Mouse (Mus musculus) neural tube, embryonic 15.5 days (tissue): Measurements from ENCODE around the gene Tmem255b. TPM values are rescaled to one million over a fixed set of nuclear protein-coding genes. Genes with fewer than 3 reads are reported as not detected.

ENCODE experiments used
- ATAC-seq: fragments of 200-750 bp; cut with Nextera tagmentation; 2 replicates; pipeline ENCODE4 v1.8.0; 2017; ENCODE audit warnings: mild to moderate bottlenecking, moderate TSS enrichment, moderate library complexity; ENCODE audit not compliant: low FRiP score
- H3K27ac ChIP-seq: fragments of 300-500 bp; sonication (generic); replicated peaks from 2 replicates; pipeline ENCODE4 v1.5.1; 2015; ENCODE audit warnings: mild to moderate bottlenecking, inconsistent platforms
- H3K27me3 ChIP-seq: fragments of 300-500 bp; sonication (generic); replicated peaks from 2 replicates; pipeline ENCODE4 v1.6.1; 2015; ENCODE audit warnings: inconsistent platforms
- H3K36me3 ChIP-seq: fragments of 300-500 bp; sonication (generic); 2 replicates; pipeline ENCODE4 v1.6.1; 2015; ENCODE audit warnings: inconsistent platforms
- H3K4me1 ChIP-seq: fragments of 300-500 bp; sonication (generic); 2 replicates; pipeline ENCODE4 v1.6.1; 2015; ENCODE audit warnings: inconsistent platforms
- H3K4me2 ChIP-seq: fragments of 300-500 bp; sonication (generic); 2 replicates; pipeline ENCODE4 v1.6.1; 2015; ENCODE audit warnings: inconsistent platforms, mild to moderate bottlenecking, moderate library complexity
- H3K4me3 ChIP-seq: fragments of 300-500 bp; sonication (generic); replicated peaks from 2 replicates; pipeline ENCODE4 v1.5.1; 2015; ENCODE audit warnings: mild to moderate bottlenecking, inconsistent platforms
- H3K9ac ChIP-seq: fragments of 300-500 bp; sonication (generic); replicated peaks from 2 replicates; pipeline ENCODE4 v1.6.1; 2015; ENCODE audit warnings: mild to moderate bottlenecking, inconsistent platforms
- H3K9me3 ChIP-seq: fragments of 300-500 bp; sonication (generic); replicated peaks from 2 replicates; pipeline ENCODE4 v1.6.1; 2016; ENCODE audit warnings: inconsistent platforms
- WGBS: fragments of 180-500 bp; shearing (Covaris S2); methylation state at CpG from one replicate; pipeline ENCODE4 v1.1.7; 2015; ENCODE audit warnings: mixed read lengths; 5-methylcytosine and 5-hydroxymethylcytosine counted together
- polyA plus RNA-seq: library from polyadenylated mRNA; unstranded; fragments of >200 nt; fragmentation: Nextera tagmentation; extraction: Ambion mirVana; gene quantifications from 2 replicates; pipeline ENCODE4 v1.2.1, GENCODE M21; 2015

Tmem255b gene
- polyA plus RNA-seq, 1 experiment from 2014 or later, result 2.1 TPM

DNA sequence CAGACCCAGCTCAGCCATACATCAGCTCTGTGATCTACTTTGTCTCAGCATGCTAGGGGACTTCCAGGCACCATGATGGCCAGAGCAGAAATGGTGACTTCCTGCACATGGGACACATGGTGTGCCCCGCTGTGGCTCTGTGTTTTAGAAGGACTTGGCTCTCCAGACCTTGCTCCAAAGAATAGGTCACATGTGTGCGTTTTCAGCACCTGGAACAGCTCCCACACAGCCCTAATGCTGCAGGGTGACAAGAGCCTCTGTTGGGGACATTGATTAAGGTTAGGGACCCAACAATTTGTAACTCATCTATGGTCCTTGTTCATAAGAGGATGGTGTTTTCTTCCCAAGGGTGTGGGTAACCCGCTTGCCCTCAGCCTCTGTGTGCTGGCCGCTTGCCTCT lies 13.2 kb downstream of the Tmem255b start:
- Histone ChIP-seq H3K9ac (no peak overlapping the region), H3K36me3 (no peaks in the 10 kb centered on the region), H3K9me3 (no peaks in the 10 kb centered on the region), H3K27ac (no peak overlapping the region), H3K4me2 (no peak overlapping the region), H3K4me3 (no peak overlapping the region), H3K4me1 (no peaks in the 10 kb centered on the region), H3K27me3 (no peaks in the 10 kb centered on the region)
- no peak for ATAC-seq
- WGBS, result 57% methylated on average over 4 of the region's 4 CpGs

DNA sequence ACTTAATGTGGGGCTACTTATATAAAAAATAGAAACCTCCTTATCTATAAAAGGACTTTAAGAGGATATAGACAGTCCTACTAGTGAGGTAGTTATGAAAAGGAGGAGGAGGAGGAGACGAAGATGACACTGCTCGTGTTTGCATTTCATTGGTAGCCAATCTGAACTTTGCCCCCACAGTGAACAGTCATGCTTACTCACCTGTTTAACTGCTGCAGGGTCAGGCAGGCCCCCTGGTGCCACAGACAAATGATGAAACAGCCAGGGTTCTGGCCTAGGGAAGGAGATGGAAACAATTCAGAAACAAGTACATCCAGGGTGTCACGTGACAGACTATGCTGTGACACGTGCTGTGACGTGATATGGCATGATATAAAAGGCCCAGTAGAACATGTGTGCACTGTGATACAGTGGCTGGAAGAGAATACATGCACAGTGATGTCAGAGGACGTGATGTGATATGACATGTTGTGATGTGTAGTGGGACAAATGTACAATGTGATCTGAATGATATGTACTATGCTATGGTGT lies 16.8 kb downstream of the Tmem255b start:
- Histone ChIP-seq H3K4me3 (no peak overlapping the region), H3K9ac (no peak overlapping the region), H3K36me3 (no peaks in the 10 kb centered on the region), H3K27me3 (no peaks in the 10 kb centered on the region), H3K27ac (no peak overlapping the region), H3K9me3 (no peaks in the 10 kb centered on the region), H3K4me2 (no peak overlapping the region), H3K4me1 (peaks cover 14% of the 10 kb centered on the region)
- no peak for ATAC-seq
- WGBS, result 77% methylated on average over 6 of the region's 6 CpGs

GRCm38 (mm10) chr8:13454341-13455113 lies 19.5 kb downstream of the Tmem255b start:
- Histone ChIP-seq H3K9me3 (no peaks in the 10 kb centered on the region), H3K4me2 (no peak overlapping the region), H3K27ac (0 out of 2 replicates have a peak overlapping the region, but pooled peaks have one; percentile 23), H3K4me1 (peaks cover 14% of the 10 kb centered on the region), H3K4me3 (no peak overlapping the region), H3K27me3 (no peaks in the 10 kb centered on the region), H3K9ac (no peak overlapping the region), H3K36me3 (no peaks in the 10 kb centered on the region)
- WGBS, result 50% methylated on average over 8 of the region's 8 CpGs
- peak; percentile 78 for ATAC-seq

DNA sequence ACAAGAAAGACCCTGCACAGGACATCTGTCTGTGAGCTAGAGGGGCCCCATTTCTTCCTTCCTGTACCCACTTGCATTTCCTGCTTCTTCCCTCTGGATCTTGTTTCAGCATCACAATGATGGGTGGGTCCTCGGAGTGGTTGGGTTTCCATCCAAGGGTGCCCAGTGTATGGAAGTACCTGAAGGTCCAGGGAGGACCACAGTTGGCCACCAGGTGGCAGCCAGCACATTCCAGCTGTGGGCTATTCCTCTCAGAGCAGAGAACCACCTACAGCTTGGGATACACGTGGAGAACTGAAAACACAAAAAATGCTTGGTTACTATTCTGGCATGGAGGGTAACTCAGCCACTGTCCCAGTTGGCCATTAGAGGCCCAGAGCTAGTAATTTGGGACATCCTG lies 20.3 kb downstream of the Tmem255b start:
- H3K9me3 ChIP-seq, result no peaks in the 10 kb centered on the region
- peak; percentile 65; the same call in 1 of the 2 replicates for ATAC-seq
- H3K4me1 ChIP-seq, result peaks cover 14% of the 10 kb centered on the region
- no peak overlapping the region for H3K27ac ChIP-seq
- no peak overlapping the region for H3K4me2 ChIP-seq
- H3K9ac ChIP-seq, result no peak overlapping the region
- no peaks in the 10 kb centered on the region for H3K36me3 ChIP-seq
- 37% methylated on average over 2 of the region's 2 CpGs for WGBS
- H3K4me3 ChIP-seq, result no peak overlapping the region
- H3K27me3 ChIP-seq, result no peaks in the 10 kb centered on the region

DNA sequence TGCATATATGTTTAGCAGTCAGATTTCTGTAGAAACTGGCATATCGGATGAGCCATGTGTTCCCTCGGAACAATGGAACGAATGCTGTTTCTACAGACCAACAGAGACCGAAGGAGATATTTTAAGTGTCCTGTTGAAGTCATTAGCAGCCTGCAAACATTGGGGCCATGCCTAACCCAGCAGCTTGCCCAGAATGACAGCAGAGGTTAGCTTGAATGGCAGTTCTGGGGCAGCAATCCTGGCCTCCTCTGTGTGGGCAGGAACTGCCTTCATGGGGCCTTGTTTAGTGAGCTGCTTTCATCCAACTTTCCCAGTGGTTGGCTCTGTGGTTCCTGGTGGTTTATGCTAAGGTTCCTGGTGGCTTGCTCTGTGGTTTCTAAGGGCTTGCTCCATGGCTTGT lies 24.4 kb downstream of the Tmem255b start:
- H3K27ac ChIP-seq, result no peak overlapping the region
- H3K27me3 ChIP-seq, result no peaks in the 10 kb centered on the region
- WGBS, result 95% methylated on average over 4 of the region's 4 CpGs
- no peaks in the 10 kb centered on the region for H3K9me3 ChIP-seq
- no peak overlapping the region for H3K9ac ChIP-seq
- no peak overlapping the region for H3K4me2 ChIP-seq
- peaks cover 8% of the 10 kb centered on the region for H3K4me1 ChIP-seq
- no peak for ATAC-seq
- H3K4me3 ChIP-seq, result no peak overlapping the region
- no peaks in the 10 kb centered on the region for H3K36me3 ChIP-seq

- WGBS, result 86% methylated on average over 17 of the region's 17 CpGs
- Histone ChIP-seq H3K4me2 (no peak overlapping the region), H3K27me3 (no peaks in the 10 kb centered on the region), H3K9me3 (no peaks in the 10 kb centered on the region), H3K4me3 (no peak overlapping the region), H3K9ac (no peak overlapping the region), H3K4me1 (no peaks in the 10 kb centered on the region), H3K27ac (no peak overlapping the region), H3K36me3 (peaks cover 5% of the 10 kb centered on the region)
- ATAC-seq, result no peak
These were observed 26.2 kb downstream of the Tmem255b start for GRCm38 (mm10) chr8:13461085-13461765.

GRCm38 (mm10) chr8:13461843-13462242 lies 26.9 kb downstream of the Tmem255b start:
- Histone ChIP-seq H3K4me1 (no peaks in the 10 kb centered on the region), H3K4me2 (no peak overlapping the region), H3K4me3 (no peak overlapping the region), H3K9me3 (no peaks in the 10 kb centered on the region), H3K36me3 (peaks cover 12% of the 10 kb centered on the region), H3K9ac (no peak overlapping the region), H3K27me3 (no peaks in the 10 kb centered on the region), H3K27ac (no peak overlapping the region)
- WGBS, result 38% methylated on average over 4 of the region's 4 CpGs
- ATAC-seq, result no peak

DNA sequence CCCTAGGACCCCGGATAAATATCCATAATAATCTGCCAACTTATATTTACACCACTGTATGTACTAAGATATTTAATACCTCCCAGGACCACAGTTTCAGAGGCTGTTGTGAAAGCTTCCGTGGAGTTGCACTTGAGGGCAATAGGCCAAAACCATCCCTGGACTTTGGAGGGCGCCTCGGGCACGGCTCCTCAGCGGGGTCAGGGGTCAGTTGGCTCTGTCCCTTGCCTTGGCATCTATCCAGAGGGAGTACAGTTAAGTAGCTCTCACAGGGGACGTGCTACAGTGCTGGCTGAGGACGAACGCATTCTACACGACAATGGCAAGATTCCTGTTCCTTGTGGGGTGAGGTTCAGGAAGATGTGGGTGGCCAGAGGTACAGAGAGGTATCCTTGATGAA lies 27.4 kb downstream of the Tmem255b start:
- H3K9me3 ChIP-seq, result no peaks in the 10 kb centered on the region
- 71% methylated on average over 10 of the region's 10 CpGs for WGBS
- H3K27ac ChIP-seq, result no peak overlapping the region
- no peaks in the 10 kb centered on the region for H3K4me1 ChIP-seq
- peaks cover 13% of the 10 kb centered on the region for H3K36me3 ChIP-seq
- H3K27me3 ChIP-seq, result no peaks in the 10 kb centered on the region
- no peak overlapping the region for H3K9ac ChIP-seq
- no peak overlapping the region for H3K4me3 ChIP-seq
- no peak overlapping the region for H3K4me2 ChIP-seq
- no peak for ATAC-seq

DNA sequence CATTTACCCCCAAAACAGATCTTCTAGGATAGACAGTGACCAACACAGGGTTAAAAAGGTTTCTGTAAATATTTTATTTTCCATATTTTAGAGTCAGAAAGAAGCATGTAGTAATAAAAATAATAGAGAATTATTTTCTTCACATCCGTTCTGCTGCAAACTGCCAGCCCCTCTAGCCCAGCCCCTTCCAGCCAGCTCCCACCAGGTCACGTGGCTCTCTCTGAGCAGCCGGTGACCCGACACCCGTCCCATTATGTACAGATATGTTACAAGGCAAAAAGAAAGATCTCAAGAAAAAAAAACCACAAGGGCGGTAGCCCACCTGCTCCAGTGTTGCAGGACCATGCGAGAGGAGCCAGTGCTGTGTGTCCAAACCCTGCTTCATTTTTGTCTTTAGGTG lies 30.3 kb downstream of the Tmem255b start:
- no peak overlapping the region for H3K4me3 ChIP-seq
- no peaks in the 10 kb centered on the region for H3K27me3 ChIP-seq
- ATAC-seq, result no peak
- H3K4me1 ChIP-seq, result no peaks in the 10 kb centered on the region
- peaks cover 28% of the 10 kb centered on the region for H3K36me3 ChIP-seq
- no peak overlapping the region for H3K27ac ChIP-seq
- no peak overlapping the region for H3K4me2 ChIP-seq
- no peaks in the 10 kb centered on the region for H3K9me3 ChIP-seq
- 74% methylated on average over 7 of the region's 7 CpGs for WGBS
- no peak overlapping the region for H3K9ac ChIP-seq

DNA sequence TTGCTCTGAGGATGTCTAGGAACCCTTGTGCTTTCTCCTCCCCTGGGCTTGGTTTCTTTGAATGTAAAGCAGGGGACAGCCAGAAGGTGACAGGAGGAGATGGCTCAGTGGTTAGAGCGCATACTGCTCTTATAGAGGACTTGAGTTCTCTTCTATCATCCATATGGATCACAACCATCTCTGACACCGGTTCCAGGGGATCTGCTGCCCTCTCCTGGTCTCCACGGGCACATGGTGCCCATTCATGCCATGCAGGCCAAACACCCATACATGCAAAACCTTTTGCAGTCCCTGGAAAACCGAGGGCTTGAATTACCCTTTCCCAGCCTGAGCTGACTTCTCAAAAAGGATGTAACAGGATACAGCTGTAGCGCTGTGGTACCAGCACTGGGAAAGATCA lies 32.0 kb downstream of the Tmem255b start:
- H3K36me3 ChIP-seq, result peaks cover 32% of the 10 kb centered on the region
- H3K4me3 ChIP-seq, result no peak overlapping the region
- H3K4me1 ChIP-seq, result no peaks in the 10 kb centered on the region
- H3K4me2 ChIP-seq, result no peak overlapping the region
- H3K27me3 ChIP-seq, result no peaks in the 10 kb centered on the region
- no peak for ATAC-seq
- no peak overlapping the region for H3K9ac ChIP-seq
- no peak overlapping the region for H3K27ac ChIP-seq
- 71% methylated on average over 5 of the region's 5 CpGs for WGBS
- H3K9me3 ChIP-seq, result no peaks in the 10 kb centered on the region

DNA sequence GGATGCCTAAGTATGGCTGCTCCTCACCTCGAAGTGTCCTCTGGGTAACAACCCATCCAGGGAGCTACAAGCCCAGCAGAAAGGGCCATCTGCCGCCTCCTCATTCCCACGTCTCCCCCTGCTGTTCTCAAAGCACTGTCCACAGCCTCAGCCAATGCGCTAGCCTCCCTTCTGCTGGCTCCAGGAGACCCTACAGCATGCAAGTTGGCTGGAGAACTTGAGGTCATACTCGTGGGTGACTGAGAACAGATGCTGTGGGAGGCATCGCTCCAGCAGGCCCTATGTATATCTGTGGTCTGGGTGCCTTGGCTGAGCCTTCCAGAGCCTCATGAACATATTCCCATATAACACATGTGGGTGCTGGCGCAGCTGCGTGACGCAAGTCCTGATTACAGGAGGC lies 33.7 kb downstream of the Tmem255b start:
- Histone ChIP-seq H3K27me3 (no peaks in the 10 kb centered on the region), H3K4me3 (no peak overlapping the region), H3K4me2 (no peak overlapping the region), H3K9ac (no peak overlapping the region), H3K36me3 (peaks cover 39% of the 10 kb centered on the region), H3K4me1 (no peaks in the 10 kb centered on the region), H3K9me3 (no peaks in the 10 kb centered on the region), H3K27ac (no peak overlapping the region)
- no peak for ATAC-seq
- WGBS, result 85% methylated on average over 9 of the region's 9 CpGs

DNA sequence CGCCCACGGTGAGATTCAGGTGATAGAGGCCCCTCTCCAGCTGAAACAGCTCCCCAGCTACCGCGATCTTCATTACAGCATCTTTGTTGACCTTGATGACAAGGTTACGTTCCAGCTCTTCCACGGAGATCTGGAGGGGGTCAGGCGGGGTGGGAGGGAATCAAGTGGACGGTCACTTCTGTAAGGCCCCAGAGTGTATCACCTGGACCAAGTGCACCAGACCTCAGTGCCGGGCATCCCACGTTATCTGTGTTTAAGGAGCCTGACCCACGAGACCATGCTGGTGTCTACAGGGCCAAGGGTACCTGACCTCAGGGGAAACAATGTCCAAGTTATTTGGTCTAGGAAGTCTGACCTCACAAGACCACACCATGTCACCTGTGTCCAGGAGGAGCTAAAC lies 36.5 kb downstream of the Tmem255b start:
- Histone ChIP-seq H3K9ac (no peak overlapping the region), H3K27ac (no peak overlapping the region), H3K4me3 (no peak overlapping the region), H3K36me3 (peaks cover 45% of the 10 kb centered on the region), H3K4me2 (no peak overlapping the region), H3K27me3 (no peaks in the 10 kb centered on the region), H3K4me1 (no peaks in the 10 kb centered on the region), H3K9me3 (no peaks in the 10 kb centered on the region)
- no peak for ATAC-seq
- 90% methylated on average over 11 of the region's 11 CpGs for whole genome bisulfite sequencing
